11 mouse cellular contexts compared by ENCODE assay signal in the genomic region with DNA sequence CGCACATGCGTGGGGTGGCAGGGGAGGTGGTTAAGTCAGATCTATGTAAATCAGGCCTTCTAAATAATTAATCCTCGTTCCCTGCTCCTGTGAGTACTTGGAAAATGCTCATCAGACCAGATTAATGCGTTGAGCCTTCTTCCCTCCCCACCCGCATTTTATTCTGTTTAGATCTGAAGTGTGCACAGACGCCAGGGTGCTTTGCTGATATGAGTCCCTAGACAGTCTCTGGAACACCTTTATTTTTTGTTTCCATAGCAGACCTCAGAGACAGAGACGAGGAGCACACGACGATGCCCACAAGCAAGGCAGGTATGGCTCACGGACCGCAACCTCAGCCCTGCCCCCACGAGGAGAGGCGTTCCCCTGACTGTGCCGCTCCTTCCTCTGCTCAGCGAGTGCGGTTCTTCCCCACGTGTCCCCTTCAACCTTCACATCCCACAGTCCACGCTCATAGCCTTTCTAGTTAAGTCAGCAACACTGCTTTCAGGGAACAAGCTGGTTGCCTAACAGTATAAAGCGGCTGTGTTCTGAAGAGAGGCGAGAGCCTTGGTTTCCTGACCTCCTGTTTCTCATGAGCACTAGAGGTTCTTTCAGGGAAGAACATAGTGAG. TPM values are rescaled to one million over a fixed set of nuclear protein-coding genes. Genes with fewer than 3 reads are reported as not detected.
A peak's percentile ranks its signal among the peaks of the same experiment; 100 is the strongest.
DNase-seq lines count a peak whose midpoint lies in the region; ATAC-seq and TF ChIP-seq lines count a peak whose summit lies in the region.
"Had no signal": no experiment of that assay in that cellular context is flagged by ENCODE, and none has a peak within 500 bp of the region (broad histone marks: within the 10 kb centered on the region; RNA-seq: fewer than 3 reads in every experiment).

No protein-coding gene starts in this region.

- H3K27me3 ChIP-seq in kidney, adult 2 months (replicated peaks; ENCODE audit: control insufficient read depth, insufficient read depth, low read length), result no peaks in the 10 kb centered on the region
- H3K27me3 ChIP-seq in embryonic facial prominence, embryonic 15.5 days, result no peaks in the 10 kb centered on the region
- H3K27me3 ChIP-seq in midbrain, embryonic 16.5 days (ENCODE audit: control insufficient read depth, insufficient read depth, low read depth, low read length), result no peaks in the 10 kb centered on the region

- 33% methylated on average over 20 of the region's 20 CpGs for WGBS in kidney, adult 2 months
- 33% methylated on average over 20 of the region's 20 CpGs for WGBS in embryonic facial prominence, embryonic 15.5 days
- WGBS in midbrain, embryonic 16.5 days, result 34% methylated on average over 20 of the region's 20 CpGs

- H3K9ac ChIP-seq in embryonic facial prominence, embryonic 15.5 days, result no peak overlapping the region
- peak overlapping the region; percentile 48; the same call in 1 of the 2 replicates for H3K9ac ChIP-seq in midbrain, embryonic 16.5 days (ENCODE audit: low read depth, low read length)

- no peak for TF ChIP-seq CTCF in kidney, adult 2 months (conservative IDR thresholded peaks at IDR 0.05; ENCODE audit: insufficient read depth, insufficient read length, low read depth, low read length)

- no peak overlapping the region for H3K27ac ChIP-seq in kidney, adult 2 months (ENCODE audit: insufficient read depth, low read depth, low read length)
- no peak overlapping the region for H3K27ac ChIP-seq in embryonic facial prominence, embryonic 15.5 days (replicated peaks)
- no peak overlapping the region for H3K27ac ChIP-seq in midbrain, embryonic 16.5 days (ENCODE audit: low read length)

- H3K36me3 ChIP-seq in kidney, adult 2 months (ENCODE audit: control insufficient read depth, insufficient read depth, low read length), result no peaks in the 10 kb centered on the region
- no peaks in the 10 kb centered on the region for H3K36me3 ChIP-seq in embryonic facial prominence, embryonic 15.5 days
- no peaks in the 10 kb centered on the region for H3K36me3 ChIP-seq in midbrain, embryonic 16.5 days (ENCODE audit: control insufficient read depth, insufficient read depth, low read length)

- H3K9me3 ChIP-seq in embryonic facial prominence, embryonic 15.5 days (replicated peaks), result no peaks in the 10 kb centered on the region
- no peaks in the 10 kb centered on the region for H3K9me3 ChIP-seq in midbrain, embryonic 16.5 days (replicated peaks; ENCODE audit: control insufficient read depth, low read length, poor library complexity, severe bottlenecking)

- H3K4me1 ChIP-seq in kidney, adult 2 months (ENCODE audit: control insufficient read depth, insufficient read depth, low read length), result no peaks in the 10 kb centered on the region
- no peaks in the 10 kb centered on the region for H3K4me1 ChIP-seq in embryonic facial prominence, embryonic 15.5 days
- peaks cover 5% of the 10 kb centered on the region for H3K4me1 ChIP-seq in midbrain, embryonic 16.5 days (ENCODE audit: control insufficient read depth, insufficient read depth, low read length)

- no peak for DNase-seq in kidney, adult 2 months
- DNase-seq in kidney, postnatal 25 days, result no peak
- DNase-seq in R1 (ENCODE audit: low read depth, low spot score), result peak; percentile 13
- no peak for DNase-seq in gastrocnemius, postnatal 10 days
- no peak for DNase-seq in urinary bladder, adult 18-20 months (ENCODE audit: low spot score in 2 of 2)
- DNase-seq in spleen, postnatal 36 days (ENCODE audit: low spot score in 2 of 2), result no peak
- DNase-seq: cerebellum, adult 18-20 months; gastrocnemius, postnatal 36 days had no signal

- ATAC-seq in embryonic facial prominence, embryonic 15.5 days (ENCODE audit: insufficient number of reproducible peaks, low FRiP score, low TSS enrichment, low read depth), result no peak
- ATAC-seq in midbrain, embryonic 16.5 days, result peak; percentile 56
- ATAC-seq: Patski had no signal

- no peak for TF ChIP-seq POLR2A in kidney, adult 2 months (IDR thresholded peaks at IDR 0.05; ENCODE audit: low read depth, low read length)

- peak overlapping the region; percentile 23 for H3K4me2 ChIP-seq in embryonic facial prominence, embryonic 15.5 days (replicated peaks)
- peak overlapping the region; percentile 43 for H3K4me2 ChIP-seq in midbrain, embryonic 16.5 days (ENCODE audit: low read length)

- peak overlapping the region; percentile 13; the same call in 1 of the 2 replicates for H3K4me3 ChIP-seq in kidney, adult 2 months (ENCODE audit: insufficient read depth, low read depth, low read length)
- no peak overlapping the region for H3K4me3 ChIP-seq in embryonic facial prominence, embryonic 15.5 days (replicated peaks)
- H3K4me3 ChIP-seq in midbrain, embryonic 16.5 days (ENCODE audit: low read depth, low read length), result peak overlapping the region; percentile 7; the same call in 1 of the 2 replicates

RNA-seq across cellular contexts. Expression of gene Gabrr1, which starts 14.5 kb away (rescaled TPM):
- polyA plus RNA-seq in kidney, adult 2 months (2012; rRNA removed), result not detected in 2 replicates
- not detected in 2 replicates for polyA plus RNA-seq in embryonic facial prominence, embryonic 15.5 days (2015; fragmentation: Nextera tagmentation; extraction: Ambion mirVana)
- polyA plus RNA-seq in midbrain, embryonic 16.5 days (2015; fragmentation: Nextera tagmentation; extraction: Ambion mirVana), result 0.67 and 0.82 TPM in 2 replicates
- under 1 TPM in 1 of 2 experiments, not detected in 1; 0.14 TPM for total RNA-seq in gastrocnemius, postnatal 10 days (2021)
- total RNA-seq: gastrocnemius, postnatal 36 days had no signal
- polyA plus RNA-seq: Patski had no signal

RNA-seq across cellular contexts. Expression of gene Pm20d2, which starts 42.8 kb away (rescaled TPM):
- polyA plus RNA-seq in kidney, adult 2 months (2012; rRNA removed), result 3.9 and 5.2 TPM in 2 replicates
- polyA plus RNA-seq in embryonic facial prominence, embryonic 15.5 days (2015; fragmentation: Nextera tagmentation; extraction: Ambion mirVana), result 2.5 TPM in 2 replicates
- 1.9 and 2.0 TPM in 2 replicates for polyA plus RNA-seq in midbrain, embryonic 16.5 days (2015; fragmentation: Nextera tagmentation; extraction: Ambion mirVana)
- 10 to 100 TPM; 39.9 to 45.1 TPM for total RNA-seq in gastrocnemius, postnatal 10 days (2021)
